Mouse (Mus musculus) MEL (cell line): ENCODE measurements around the gene Ncoa3.

ENCODE experiments used
- CTCF ChIP-seq, 3 experiments: IDR thresholded peaks in 2 of 3; conservative IDR thresholded peaks in 1 of 3; 2 replicates each; pipeline ENCODE4 v1.5.1; 2011 to 2012; ENCODE audit warnings: low read length in 3 of 3, low read depth in 2 of 3, mild to moderate bottlenecking in 2 of 3, improper control_type of control experiment in 1 of 3, inconsistent platforms in 1 of 3, mixed read lengths in 1 of 3, moderate library complexity in 1 of 3; ENCODE audit not compliant: control insufficient read depth in 1 of 3, insufficient read depth in 1 of 3, poor library complexity in 1 of 3, severe bottlenecking in 1 of 3
- E2F4 ChIP-seq: IDR thresholded peaks from 2 replicates; pipeline ENCODE4 v1.6.1; 2011; ENCODE audit warnings: low read depth, low read length, improper control_type of control experiment, borderline replicate concordance
- ELF1 ChIP-seq: IDR thresholded peaks from 2 replicates; pipeline ENCODE4 v1.6.1; 2014; ENCODE audit warnings: low read depth, mild to moderate bottlenecking, inconsistent platforms, low read length, improper control_type of control experiment, moderate library complexity
- HCFC1 ChIP-seq: IDR thresholded peaks from 2 replicates; pipeline ENCODE4 v1.6.1; 2012; ENCODE audit warnings: low read depth, mild to moderate bottlenecking, inconsistent platforms, low read length, improper control_type of control experiment, moderate library complexity
- MAFK ChIP-seq: IDR thresholded peaks from 2 replicates; pipeline ENCODE4 v1.6.1; 2011; ENCODE audit warnings: low read depth, mild to moderate bottlenecking, low read length, improper control_type of control experiment, borderline replicate concordance
- NRF1 ChIP-seq: IDR thresholded peaks from 2 replicates; pipeline ENCODE4 v1.6.1; 2014; ENCODE audit warnings: low read depth, mild to moderate bottlenecking, inconsistent platforms, low read length, improper control_type of control experiment, moderate library complexity; ENCODE audit not compliant: poor library complexity, insufficient read depth, severe bottlenecking
- POLR2A ChIP-seq, 2 experiments: IDR thresholded peaks; 2 replicates each; pipeline ENCODE4 v1.6.1; 2011 to 2012; ENCODE audit warnings: low read length in 2 of 2, mild to moderate bottlenecking in 2 of 2, control low read depth in 1 of 2, improper control_type of control experiment in 1 of 2, low read depth in 1 of 2, moderate library complexity in 1 of 2; ENCODE audit not compliant: control insufficient read depth in 1 of 2, insufficient read depth in 1 of 2, poor library complexity in 1 of 2
- POLR2AphosphoS2 ChIP-seq: IDR thresholded peaks from 2 replicates; pipeline ENCODE4 v1.6.1; 2011; ENCODE audit warnings: low read length, improper control_type of control experiment
- USF1 ChIP-seq: IDR thresholded peaks from 2 replicates; pipeline ENCODE4 v1.6.1; 2014; ENCODE audit warnings: low read depth, mild to moderate bottlenecking, inconsistent platforms, low read length, improper control_type of control experiment, moderate library complexity
- ZMIZ1 ChIP-seq: IDR thresholded peaks from 2 replicates; pipeline ENCODE4 v1.6.1; 2012; ENCODE audit warnings: low read depth, mild to moderate bottlenecking, inconsistent platforms, low read length, improper control_type of control experiment, moderate library complexity
- ZNF384 ChIP-seq: IDR thresholded peaks from 2 replicates; pipeline ENCODE4 v1.6.1; 2012; ENCODE audit warnings: low read depth, mild to moderate bottlenecking, inconsistent platforms, low read length, improper control_type of control experiment

DNA sequence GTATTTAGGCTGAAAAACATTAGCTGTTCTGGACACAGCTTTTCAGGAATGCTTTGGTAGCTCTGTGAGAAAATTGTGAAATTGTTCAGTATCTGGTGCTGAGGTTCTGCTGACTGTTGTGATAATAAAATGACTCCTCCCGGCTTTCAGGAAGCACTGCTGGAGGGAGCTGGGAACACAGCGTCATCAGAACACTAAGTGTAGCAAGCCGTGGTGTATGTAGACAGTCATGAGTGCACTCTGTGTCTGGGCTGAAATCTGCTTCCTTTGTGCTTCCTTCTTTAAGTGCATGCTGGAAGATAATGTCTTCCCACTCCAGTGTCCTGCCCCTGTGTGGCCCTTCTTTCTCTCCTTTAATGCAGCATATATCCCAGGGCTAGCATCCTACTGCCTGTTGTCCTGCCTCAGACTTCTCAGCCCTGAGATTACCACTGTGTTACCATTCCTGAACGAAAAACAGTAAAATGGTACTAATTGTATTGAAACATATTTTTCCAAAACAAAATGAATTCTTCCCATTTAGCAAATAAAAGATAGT, 28.7 kb downstream of the Ncoa3 start:
- TF ChIP-seq ZNF384 = no peak
- no peak for TF ChIP-seq CTCF (IDR thresholded peaks at IDR 0.05 in 2 of 3, conservative IDR thresholded peaks at IDR 0.05 in 1 of 3; ENCODE audit: control insufficient read depth in 1 of 3, insufficient read depth in 1 of 3, low read depth in 2 of 3, low read length in 3 of 3, poor library complexity in 1 of 3, severe bottlenecking in 1 of 3)
- TF ChIP-seq POLR2AphosphoS2 = no peak
- no peak for TF ChIP-seq ELF1
- no peak for TF ChIP-seq USF1
- TF ChIP-seq MAFK = no peak
- no peak for TF ChIP-seq ZMIZ1
- no peak for TF ChIP-seq POLR2A (IDR thresholded peaks at IDR 0.05; ENCODE audit: control insufficient read depth in 1 of 2, insufficient read depth in 1 of 2, low read depth in 1 of 2, low read length in 2 of 2, poor library complexity in 1 of 2)
- no peak for TF ChIP-seq HCFC1
- TF ChIP-seq E2F4 = no peak
- no peak for TF ChIP-seq NRF1
